Mouse (Mus musculus): ENCODE measurements around the gene Adi1. TPM values are rescaled to one million over a fixed set of nuclear protein-coding genes. Genes with fewer than 3 reads are reported as not detected.

Gene Adi1
- polyA plus RNA-seq, 1 experiment from 2014 or later, result 65.3 TPM

DNA sequence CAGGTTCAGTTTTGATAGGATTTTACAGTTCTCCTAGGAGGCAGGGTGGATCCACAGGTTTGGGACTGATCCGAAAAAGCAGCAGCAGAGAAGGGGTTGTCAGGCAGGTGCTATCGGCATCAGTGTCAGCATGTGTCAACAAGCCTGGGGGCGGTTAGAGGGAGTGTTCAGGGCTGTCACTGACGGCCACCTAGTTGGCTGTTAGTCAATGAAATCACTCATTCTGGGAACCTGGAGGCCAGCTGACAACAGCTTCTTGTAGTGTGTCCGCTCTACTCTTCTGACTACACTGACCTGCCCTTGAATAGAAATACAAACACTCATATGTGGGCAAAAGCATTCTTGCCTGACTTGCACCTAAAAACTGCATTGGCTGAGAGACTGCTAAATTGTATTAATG lies 24.1 kb downstream of the Adi1 start:
- Histone ChIP-seq H3K4me3 (no peak overlapping the region), H3K4me2 (replicated peaks) (no peak overlapping the region), H3K27ac (no peak overlapping the region), H3K4me1 (peaks cover 11% of the 10 kb centered on the region), H3K9ac (no peak overlapping the region), H3K9me3 (no peaks in the 10 kb centered on the region), H3K27me3 (no peaks in the 10 kb centered on the region), H3K36me3 (peaks cover 34% of the 10 kb centered on the region)
- 80% methylated on average over 5 of the region's 5 CpGs for WGBS
- ATAC-seq (ENCODE audit: low FRiP score, low read depth), result no peak

DNA sequence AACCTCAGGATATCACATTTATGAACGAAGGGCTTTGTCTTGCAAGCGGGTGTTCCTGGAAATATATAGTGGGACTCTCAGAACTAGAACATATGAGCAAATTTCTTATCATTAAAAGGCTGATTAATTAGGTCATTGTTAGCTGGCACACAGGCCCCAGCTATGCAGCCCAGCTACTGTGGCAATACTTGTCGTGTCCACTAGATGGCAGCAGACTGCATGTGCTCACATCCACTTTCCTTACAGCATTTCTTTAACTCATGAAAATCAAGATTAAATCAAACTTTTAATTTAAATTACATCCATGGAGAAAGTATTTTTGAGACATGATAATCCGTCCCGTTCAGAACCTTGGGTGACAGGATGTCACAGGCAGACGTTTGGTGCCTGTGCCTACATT lies 24.6 kb downstream of the Adi1 start:
- no peak overlapping the region for H3K4me2 ChIP-seq (replicated peaks)
- no peaks in the 10 kb centered on the region for H3K9me3 ChIP-seq
- H3K27ac ChIP-seq, result peak overlapping the region; percentile 72; the same call in 1 of the 2 replicates
- no peaks in the 10 kb centered on the region for H3K27me3 ChIP-seq
- H3K4me3 ChIP-seq, result no peak overlapping the region
- 0 out of 2 replicates have a peak overlapping the region, but pooled peaks have one; percentile 19 for H3K9ac ChIP-seq
- peaks cover 29% of the 10 kb centered on the region for H3K36me3 ChIP-seq
- ATAC-seq (ENCODE audit: low FRiP score, low read depth), result no peak
- peaks cover 11% of the 10 kb centered on the region for H3K4me1 ChIP-seq
- WGBS, result 10% methylated on average over 6 of the region's 6 CpGs

DNA sequence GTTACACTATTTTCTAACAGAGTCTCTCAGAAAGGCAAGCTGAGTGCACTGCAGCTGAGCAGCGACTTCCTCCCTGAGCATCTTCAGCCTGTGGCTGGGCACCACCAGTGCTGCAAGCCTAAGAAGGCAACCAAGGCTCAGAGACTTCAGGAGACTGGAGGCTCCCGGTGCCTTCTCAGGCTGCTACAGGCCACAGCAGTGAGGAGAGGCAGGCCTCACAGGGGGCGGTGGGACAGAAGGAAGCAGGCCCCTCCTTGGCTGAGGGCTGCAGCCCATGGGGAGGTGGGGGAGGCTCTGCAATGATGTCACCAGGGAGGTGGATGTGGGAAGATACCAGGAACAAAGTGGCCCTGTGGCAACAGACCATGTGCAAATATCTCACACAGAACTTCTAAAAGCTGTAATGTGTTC lies 25.1 kb downstream of the Adi1 start:
- Histone ChIP-seq H3K9me3 (no peaks in the 10 kb centered on the region), H3K4me1 (peaks cover 11% of the 10 kb centered on the region), H3K36me3 (peaks cover 24% of the 10 kb centered on the region), H3K9ac (peak overlapping the region; percentile 19; the same call in 1 of the 2 replicates), H3K27ac (peak overlapping the region; percentile 72), H3K27me3 (no peaks in the 10 kb centered on the region), H3K4me3 (no peak overlapping the region), H3K4me2 (replicated peaks) (no peak overlapping the region)
- 0 out of 2 replicates have a peak, but pooled peaks have one; percentile 33 for ATAC-seq (ENCODE audit: low FRiP score, low read depth)
- WGBS, result 41% methylated on average over 3 of the region's 3 CpGs

DNA sequence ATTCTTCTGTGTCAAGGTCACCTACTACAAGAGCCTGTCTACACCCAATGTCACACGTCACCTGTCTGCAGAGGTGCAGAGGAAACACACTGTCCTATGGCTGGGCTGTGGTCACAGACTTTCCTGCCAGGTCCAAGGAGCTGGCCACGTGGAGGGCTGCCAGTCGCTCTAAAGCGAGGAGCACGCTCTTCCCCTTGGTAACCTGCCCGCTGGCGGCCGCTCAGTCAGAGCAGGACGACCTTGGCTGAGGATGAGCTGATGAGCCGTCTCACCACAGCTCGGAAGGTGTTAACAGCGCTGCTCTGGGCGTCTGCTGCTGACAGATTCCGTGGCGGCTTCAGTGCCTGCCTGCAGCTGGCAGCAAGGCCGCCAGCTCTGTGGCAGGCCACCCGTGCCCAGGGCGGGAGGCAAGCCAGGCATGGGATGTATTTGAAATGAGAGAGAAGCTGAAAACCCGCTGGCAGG lies 25.6 kb downstream of the Adi1 start:
- Histone ChIP-seq H3K9ac (peak overlapping the region; percentile 19; the same call in 1 of the 2 replicates), H3K4me1 (peaks cover 11% of the 10 kb centered on the region), H3K27ac (peak overlapping the region; percentile 72; the same call in 1 of the 2 replicates), H3K4me2 (replicated peaks) (no peak overlapping the region), H3K9me3 (no peaks in the 10 kb centered on the region), H3K4me3 (no peak overlapping the region), H3K27me3 (no peaks in the 10 kb centered on the region), H3K36me3 (peaks cover 19% of the 10 kb centered on the region)
- ATAC-seq (ENCODE audit: low FRiP score, low read depth), result no peak
- WGBS, result 78% methylated on average over 19 of the region's 19 CpGs

DNA sequence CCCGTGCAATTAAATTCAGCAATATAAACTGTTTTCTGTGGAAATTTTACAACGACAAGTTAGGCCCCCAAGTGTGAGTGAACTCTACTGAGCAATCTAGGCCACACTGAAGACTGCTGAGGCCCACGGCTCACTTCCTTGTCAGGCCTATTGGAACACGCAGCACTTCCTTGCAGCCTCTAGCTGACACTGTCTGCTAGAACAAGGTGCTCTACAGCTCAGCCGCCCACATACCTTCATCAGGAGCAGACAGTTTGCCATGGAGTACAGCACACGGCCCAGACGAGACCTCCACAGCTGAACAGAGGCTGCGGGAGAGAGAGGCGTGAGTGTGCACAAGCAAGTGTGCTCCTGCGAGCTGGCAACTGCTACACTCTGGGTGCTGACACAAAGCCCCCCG lies 26.3 kb downstream of the Adi1 start:
- Histone ChIP-seq H3K9ac (no peak overlapping the region), H3K27ac (no peak overlapping the region), H3K4me2 (replicated peaks) (no peak overlapping the region), H3K36me3 (peaks cover 12% of the 10 kb centered on the region), H3K27me3 (no peaks in the 10 kb centered on the region), H3K4me1 (peaks cover 11% of the 10 kb centered on the region), H3K9me3 (no peaks in the 10 kb centered on the region), H3K4me3 (no peak overlapping the region)
- no peak for ATAC-seq (ENCODE audit: low FRiP score, low read depth)
- WGBS, result 70% methylated on average over 11 of the region's 11 CpGs

DNA sequence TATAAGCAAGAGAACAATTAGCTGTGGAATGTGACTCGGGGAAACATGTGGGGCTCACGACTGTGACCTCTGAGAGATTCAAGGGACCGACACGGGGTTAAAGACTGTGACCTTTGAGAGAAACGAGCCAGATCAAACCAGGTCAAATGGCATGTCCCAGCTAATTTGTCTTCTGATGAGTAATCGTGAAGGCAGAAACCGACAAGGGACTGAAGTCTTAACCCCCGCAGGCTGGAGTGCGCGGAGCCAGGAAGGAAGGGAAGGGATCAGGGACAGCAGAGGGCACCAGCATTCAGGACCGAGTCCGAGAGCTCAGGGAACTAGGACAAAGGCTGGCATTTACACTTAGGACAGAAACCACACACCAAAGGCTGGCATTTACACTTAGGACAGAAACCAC lies 29.4 kb downstream of the Adi1 start:
- no peak overlapping the region for H3K4me2 ChIP-seq (replicated peaks)
- H3K27ac ChIP-seq, result no peak overlapping the region
- H3K36me3 ChIP-seq, result peaks cover 26% of the 10 kb centered on the region
- no peaks in the 10 kb centered on the region for H3K27me3 ChIP-seq
- H3K4me1 ChIP-seq, result peaks cover 11% of the 10 kb centered on the region
- no peak overlapping the region for H3K4me3 ChIP-seq
- WGBS, result 12% methylated on average over 12 of the region's 12 CpGs
- ATAC-seq (ENCODE audit: low FRiP score, low read depth), result no peak
- no peaks in the 10 kb centered on the region for H3K9me3 ChIP-seq
- H3K9ac ChIP-seq, result no peak overlapping the region

DNA sequence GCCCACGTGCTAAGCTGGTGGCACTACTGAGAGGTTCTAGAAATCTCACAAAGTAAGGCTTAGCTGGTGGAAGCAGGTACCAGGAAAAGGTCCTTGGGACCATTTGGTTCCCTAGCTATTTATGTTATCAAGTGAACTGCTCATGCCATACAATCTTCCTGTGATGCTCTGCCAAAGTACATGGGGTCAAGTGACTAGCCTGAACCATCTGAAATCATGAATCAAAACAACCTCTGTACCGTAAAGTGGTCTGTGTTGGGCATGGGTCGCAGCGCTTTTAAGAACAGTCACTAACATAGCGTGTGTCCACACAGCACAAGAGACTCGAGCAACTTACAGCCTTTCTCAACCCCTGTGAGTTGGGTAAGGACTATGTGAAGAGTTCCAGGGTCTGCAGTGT lies 30.2 kb downstream of the Adi1 start:
- 85% methylated on average over 6 of the region's 6 CpGs for WGBS
- peaks cover 34% of the 10 kb centered on the region for H3K36me3 ChIP-seq
- H3K4me2 ChIP-seq (replicated peaks), result no peak overlapping the region
- H3K4me1 ChIP-seq, result peaks cover 7% of the 10 kb centered on the region
- no peak overlapping the region for H3K27ac ChIP-seq
- H3K9ac ChIP-seq, result no peak overlapping the region
- no peaks in the 10 kb centered on the region for H3K27me3 ChIP-seq
- no peak overlapping the region for H3K4me3 ChIP-seq
- no peaks in the 10 kb centered on the region for H3K9me3 ChIP-seq
- ATAC-seq (ENCODE audit: low FRiP score, low read depth), result no peak

DNA sequence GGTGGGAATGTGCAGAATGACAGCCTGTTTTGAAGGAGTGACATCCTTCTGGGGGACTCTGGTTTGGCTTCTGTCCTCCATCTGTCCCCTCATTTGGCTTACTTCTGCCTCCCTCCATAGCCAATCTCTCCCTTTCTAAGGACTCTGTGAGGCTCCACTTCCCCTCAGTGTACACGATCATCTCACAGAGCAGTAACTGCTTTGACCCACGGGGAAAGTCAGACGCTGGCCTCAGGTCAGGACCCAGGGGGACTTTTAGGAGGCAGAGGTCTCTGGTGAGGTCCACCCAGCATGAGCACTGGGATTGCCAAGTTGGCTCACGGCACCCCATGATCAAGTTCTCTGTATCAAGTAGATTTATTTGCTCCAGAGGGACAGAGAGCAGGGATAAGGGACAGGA lies 33.1 kb downstream of the Adi1 start:
- Histone ChIP-seq H3K9me3 (no peaks in the 10 kb centered on the region), H3K4me3 (no peak overlapping the region), H3K27ac (no peak overlapping the region), H3K27me3 (no peaks in the 10 kb centered on the region), H3K36me3 (peaks cover 62% of the 10 kb centered on the region), H3K4me2 (replicated peaks) (no peak overlapping the region), H3K4me1 (no peaks in the 10 kb centered on the region), H3K9ac (no peak overlapping the region)
- no peak for ATAC-seq (ENCODE audit: low FRiP score, low read depth)
- 83% methylated on average over 4 of the region's 4 CpGs for WGBS

DNA sequence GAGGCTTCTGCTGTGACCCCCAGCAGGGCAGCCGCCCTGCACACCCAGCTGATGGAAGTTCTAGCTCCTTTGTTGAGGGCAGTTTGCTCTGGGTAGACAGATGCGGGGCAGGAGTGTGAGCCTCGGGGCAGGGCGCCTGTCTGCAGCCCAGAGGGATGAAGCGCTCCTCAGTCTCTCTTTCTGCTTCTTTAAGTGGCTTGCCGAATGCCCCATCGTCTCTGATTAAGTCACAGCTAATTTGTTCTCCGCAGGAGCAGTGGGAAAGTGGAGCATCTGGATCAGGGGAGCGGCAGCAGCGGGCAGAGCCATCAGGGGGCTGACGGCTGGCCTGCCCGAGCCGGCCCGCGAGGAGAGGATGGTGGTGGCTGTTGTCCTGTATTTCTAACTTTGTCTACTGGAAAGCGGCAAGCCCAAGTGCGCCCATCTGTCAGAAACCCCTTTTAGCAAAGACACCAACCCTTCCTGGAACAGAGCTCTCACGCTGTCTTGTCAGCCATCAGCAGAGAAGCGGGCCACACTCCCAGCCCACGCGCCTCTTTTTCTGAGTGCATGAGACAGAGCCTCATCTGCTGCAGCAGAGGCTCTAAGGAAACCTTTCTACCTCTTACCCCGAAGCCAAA lies 35.6 kb downstream of the Adi1 start:
- Histone ChIP-seq H3K9ac (no peak overlapping the region), H3K4me2 (replicated peaks) (no peak overlapping the region), H3K27ac (no peak overlapping the region), H3K36me3 (peaks cover 76% of the 10 kb centered on the region), H3K4me3 (no peak overlapping the region), H3K27me3 (no peaks in the 10 kb centered on the region), H3K9me3 (no peaks in the 10 kb centered on the region), H3K4me1 (no peaks in the 10 kb centered on the region)
- no peak for ATAC-seq (ENCODE audit: low FRiP score, low read depth)
- 79% methylated on average over 22 of the region's 22 CpGs for WGBS

DNA sequence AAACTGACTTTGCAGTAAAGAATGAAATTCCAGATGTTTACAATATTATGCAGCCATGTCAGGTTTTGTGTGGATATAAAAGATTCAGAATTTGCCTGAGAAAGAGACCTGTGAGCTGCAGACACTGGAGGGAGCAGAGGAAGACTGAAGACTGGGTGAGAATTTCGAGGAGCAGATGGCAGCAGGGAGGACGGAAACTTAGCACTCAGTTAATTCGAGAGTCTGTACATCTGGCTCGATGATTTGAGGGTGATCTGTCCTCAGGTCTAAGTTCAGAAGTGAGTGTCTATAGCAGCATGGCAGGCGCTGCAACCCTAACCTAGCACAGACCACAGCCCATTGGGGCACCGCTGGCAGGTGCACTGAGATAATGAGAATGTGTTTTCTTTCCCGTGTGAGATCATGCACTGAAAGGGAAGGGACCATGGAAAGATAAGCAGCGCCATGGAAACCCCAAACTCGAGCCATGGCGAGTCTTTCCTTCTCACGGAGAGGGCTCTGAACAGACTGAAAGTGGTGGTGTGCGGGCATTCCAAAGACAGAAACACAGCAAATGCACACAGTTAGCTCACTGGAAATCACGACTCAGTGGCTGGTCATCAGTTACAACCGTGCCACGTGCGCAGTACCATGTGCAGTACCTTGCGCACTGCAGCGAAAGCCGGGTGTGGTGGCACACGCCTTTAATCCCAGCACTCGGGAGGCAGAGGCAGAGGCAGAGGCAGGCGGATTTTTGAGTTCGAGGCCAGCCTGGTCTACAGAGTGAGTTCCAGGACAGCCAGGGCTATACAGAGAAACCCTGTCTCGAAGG lies 40.0 kb downstream of the Adi1 start:
- H3K36me3 ChIP-seq, result peaks cover 72% of the 10 kb centered on the region
- 90% methylated on average over 24 of the region's 24 CpGs for WGBS

DNA sequence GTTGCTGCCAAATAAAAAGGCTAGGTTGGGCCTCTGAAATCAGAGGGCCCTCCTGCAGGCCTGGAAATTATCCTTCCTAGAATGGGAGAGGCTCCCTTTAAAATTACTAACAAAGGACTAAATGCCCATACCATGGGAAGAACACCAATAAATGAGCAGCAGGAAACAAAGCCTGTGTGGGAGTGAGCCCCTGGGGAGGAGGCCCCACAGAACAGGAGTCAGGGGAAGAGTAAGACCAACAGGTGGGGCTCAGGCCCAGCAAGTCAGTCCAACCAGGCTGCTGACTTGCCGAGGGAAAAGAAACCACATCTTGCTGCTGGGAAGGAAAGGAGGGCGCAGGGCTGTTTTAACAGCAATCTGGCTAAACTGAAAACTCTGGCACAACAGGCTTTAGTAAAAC lies 42.0 kb downstream of the Adi1 start:
- Histone ChIP-seq H3K36me3 (peaks cover 72% of the 10 kb centered on the region), H3K4me3 (no peak overlapping the region), H3K4me1 (no peaks in the 10 kb centered on the region), H3K27ac (no peak overlapping the region), H3K27me3 (no peaks in the 10 kb centered on the region), H3K9ac (no peak overlapping the region), H3K4me2 (replicated peaks) (no peak overlapping the region), H3K9me3 (no peaks in the 10 kb centered on the region)
- no peak for ATAC-seq (ENCODE audit: low FRiP score, low read depth)
- 73% methylated on average over 2 of the region's 2 CpGs for WGBS

More for the DNA sequence above, 40.0 kb downstream of the Adi1 start:
- no peak overlapping the region for H3K4me2 ChIP-seq (replicated peaks)
- H3K9ac ChIP-seq, result no peak overlapping the region
- no peaks in the 10 kb centered on the region for H3K9me3 ChIP-seq
- H3K4me3 ChIP-seq, result no peak overlapping the region
- no peaks in the 10 kb centered on the region for H3K27me3 ChIP-seq
- H3K27ac ChIP-seq, result no peak overlapping the region
- ATAC-seq (ENCODE audit: low FRiP score, low read depth), result no peak
- no peaks in the 10 kb centered on the region for H3K4me1 ChIP-seq

DNA sequence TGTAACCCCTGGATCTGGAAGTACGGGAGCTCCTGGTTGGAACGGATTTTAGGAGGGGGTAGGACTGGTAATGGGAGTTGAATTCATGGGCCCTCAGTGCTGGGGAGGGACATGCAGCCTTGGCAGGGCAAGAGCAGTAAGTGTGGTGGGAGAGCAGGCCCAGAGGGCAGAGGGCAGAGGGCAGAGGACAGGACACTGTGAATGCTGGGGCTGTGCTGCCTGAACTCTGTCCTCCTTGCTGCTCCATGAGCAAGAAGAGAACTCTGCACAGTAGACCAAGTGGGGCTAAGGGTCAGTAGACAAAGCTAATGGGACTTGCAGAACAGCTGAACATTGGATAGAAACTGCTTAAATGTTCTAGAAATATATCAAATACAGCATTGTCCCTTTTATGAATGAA lies 43.1 kb downstream of the Adi1 start:
- Histone ChIP-seq H3K9me3 (no peaks in the 10 kb centered on the region), H3K27ac (no peak overlapping the region), H3K4me1 (no peaks in the 10 kb centered on the region), H3K4me3 (no peak overlapping the region), H3K9ac (no peak overlapping the region), H3K36me3 (peaks cover 72% of the 10 kb centered on the region), H3K4me2 (replicated peaks) (no peak overlapping the region), H3K27me3 (no peaks in the 10 kb centered on the region)
- 95% methylated on average over 2 of the region's 2 CpGs for WGBS
- no peak for ATAC-seq (ENCODE audit: low FRiP score, low read depth)

Data from limb, embryonic 13.5 days (tissue).